In genomic region chr2:66103740-66104436, GRCm38 (mm10) we compare ENCODE assay signal across 27 mouse cellular contexts. TPM values are rescaled to one million over a fixed set of nuclear protein-coding genes. Genes with fewer than 3 reads are reported as not detected.
A peak's percentile ranks its signal among the peaks of the same experiment; 100 is the strongest.
DNase-seq lines count a peak whose midpoint lies in the region; ATAC-seq and TF ChIP-seq lines count a peak whose summit lies in the region.
"Had no signal": no experiment of that assay in that cellular context is flagged by ENCODE, and none has a peak within 500 bp of the region (broad histone marks: within the 10 kb centered on the region; RNA-seq: fewer than 3 reads in every experiment).

No protein-coding gene starts in this region.

- 0 out of 2 replicates have a peak, but pooled peaks have one; percentile 28 for ATAC-seq in hindbrain, embryonic 13.5 days (ENCODE audit: low FRiP score)
- no peak for ATAC-seq in hindbrain, embryonic 14.5 days (ENCODE audit: low FRiP score)
- ATAC-seq in neural tube, embryonic 14.5 days (ENCODE audit: low read depth): peak; percentile 44; the same call in 1 of the 2 replicates
- ATAC-seq in intestine, postnatal 0 days: peak; percentile 56
- ATAC-seq: forebrain, embryonic 15.5 days; hindbrain, embryonic 16.5 days; Patski had no signal

- no peak for DNase-seq in hindbrain, embryonic 14.5 days (ENCODE audit: low spot score)
- no peak for DNase-seq in neural tube, embryonic 10.5 days (ENCODE audit: extremely low spot score, low spot score)
- DNase-seq in testis, postnatal 10 days (ENCODE audit: low spot score): no peak
- DNase-seq in liver: no peak
- DNase-seq: adrenal gland, postnatal 14 days; B cell, adult 2 months; cerebellum, adult 11 months; cerebellum, adult 2 months; cerebellum, postnatal 10 days; gastrocnemius, postnatal 25 days; heart, adult 18-20 months; heart, postnatal 14 days; heart, postnatal 4 days had no signal

- TF ChIP-seq CTCF in intestine, postnatal 0 days (IDR thresholded peaks at IDR 0.05; ENCODE audit: low read depth): no peak

- H3K4me2 ChIP-seq in hindbrain, embryonic 13.5 days: no peak overlapping the region
- no peak overlapping the region for H3K4me2 ChIP-seq in hindbrain, embryonic 14.5 days (replicated peaks)
- no peak overlapping the region for H3K4me2 ChIP-seq in neural tube, embryonic 14.5 days (ENCODE audit: low read depth, low read length)
- peak overlapping the region; percentile 33; the same call in 1 of the 2 replicates for H3K4me2 ChIP-seq in intestine, postnatal 0 days (replicated peaks; ENCODE audit: low read depth)
- H3K4me2 ChIP-seq: embryonic facial prominence, embryonic 13.5 days; forebrain, embryonic 12.5 days; forebrain, embryonic 15.5 days; heart, embryonic 13.5 days had no signal

- WGBS in hindbrain, embryonic 13.5 days: 81% methylated on average over 10 of the region's 10 CpGs
- 79% methylated on average over 10 of the region's 10 CpGs for whole genome bisulfite sequencing in hindbrain, embryonic 14.5 days
- WGBS in neural tube, embryonic 14.5 days: 63% methylated on average over 10 of the region's 10 CpGs
- 21% methylated on average over 10 of the region's 10 CpGs for WGBS in intestine, postnatal 0 days

- H3K4me1 ChIP-seq in hindbrain, embryonic 13.5 days (replicated peaks): peaks cover 6% of the 10 kb centered on the region; the same call in 1 of the 2 replicates
- H3K4me1 ChIP-seq in hindbrain, embryonic 14.5 days (replicated peaks; ENCODE audit: control insufficient read depth, insufficient read depth, low read length): no peaks in the 10 kb centered on the region
- no peaks in the 10 kb centered on the region for H3K4me1 ChIP-seq in neural tube, embryonic 14.5 days (ENCODE audit: control insufficient read depth, insufficient read depth, low read length)
- peaks cover 3% of the 10 kb centered on the region; the same call in 1 of the 2 replicates for H3K4me1 ChIP-seq in intestine, postnatal 0 days (replicated peaks; ENCODE audit: control insufficient read depth, insufficient read depth, low read length)
- H3K4me1 ChIP-seq: embryonic facial prominence, embryonic 10.5 days; forebrain, embryonic 15.5 days; heart, embryonic 13.5 days had no signal

- no peak overlapping the region for H3K9ac ChIP-seq in hindbrain, embryonic 13.5 days
- no peak overlapping the region for H3K9ac ChIP-seq in hindbrain, embryonic 14.5 days
- no peak overlapping the region for H3K9ac ChIP-seq in neural tube, embryonic 14.5 days (replicated peaks; ENCODE audit: low read depth, low read length)
- no peak overlapping the region for H3K9ac ChIP-seq in intestine, postnatal 0 days (ENCODE audit: low read depth, low read length)
- H3K9ac ChIP-seq: embryonic facial prominence, embryonic 13.5 days; forebrain, embryonic 12.5 days; forebrain, embryonic 15.5 days; heart, embryonic 13.5 days had no signal

- H3K4me3 ChIP-seq in hindbrain, embryonic 13.5 days: no peak overlapping the region
- no peak overlapping the region for H3K4me3 ChIP-seq in hindbrain, embryonic 14.5 days (replicated peaks; ENCODE audit: low read length)
- no peak overlapping the region for H3K4me3 ChIP-seq in neural tube, embryonic 14.5 days (ENCODE audit: low read depth, low read length)
- H3K4me3 ChIP-seq in intestine, postnatal 0 days (ENCODE audit: low read depth, low read length): no peak overlapping the region
- H3K4me3 ChIP-seq: embryonic facial prominence, embryonic 10.5 days; embryonic facial prominence, embryonic 13.5 days; erythroblast, embryonic 14.5 days; forebrain, embryonic 12.5 days; forebrain, embryonic 15.5 days; heart, embryonic 10.5 days; heart, embryonic 13.5 days had no signal

- H3K27ac ChIP-seq in hindbrain, embryonic 13.5 days: no peak overlapping the region
- no peak overlapping the region for H3K27ac ChIP-seq in hindbrain, embryonic 14.5 days
- H3K27ac ChIP-seq in neural tube, embryonic 14.5 days (ENCODE audit: low read depth, low read length): no peak overlapping the region
- no peak overlapping the region for H3K27ac ChIP-seq in intestine, postnatal 0 days (ENCODE audit: low read depth, low read length)
- H3K27ac ChIP-seq: embryonic facial prominence, embryonic 10.5 days; embryonic facial prominence, embryonic 13.5 days; forebrain, embryonic 12.5 days; forebrain, embryonic 15.5 days; heart, embryonic 10.5 days; heart, embryonic 13.5 days had no signal

- H3K9me3 ChIP-seq in hindbrain, embryonic 13.5 days: no peaks in the 10 kb centered on the region
- H3K9me3 ChIP-seq in hindbrain, embryonic 14.5 days (ENCODE audit: control insufficient read depth, low read length): no peaks in the 10 kb centered on the region
- no peaks in the 10 kb centered on the region for H3K9me3 ChIP-seq in neural tube, embryonic 14.5 days (ENCODE audit: control insufficient read depth, low read length)
- H3K9me3 ChIP-seq in intestine, postnatal 0 days (ENCODE audit: control insufficient read depth): no peaks in the 10 kb centered on the region
- H3K9me3 ChIP-seq: embryonic facial prominence, embryonic 10.5 days; embryonic facial prominence, embryonic 13.5 days; forebrain, embryonic 12.5 days; forebrain, embryonic 15.5 days; heart, embryonic 10.5 days; heart, embryonic 13.5 days had no signal

- H3K27me3 ChIP-seq in hindbrain, embryonic 13.5 days: no peaks in the 10 kb centered on the region
- H3K27me3 ChIP-seq in hindbrain, embryonic 14.5 days (ENCODE audit: control insufficient read depth, insufficient read depth, low read length): no peaks in the 10 kb centered on the region
- H3K27me3 ChIP-seq in neural tube, embryonic 14.5 days (ENCODE audit: control insufficient read depth, insufficient read depth, low read length): no peaks in the 10 kb centered on the region
- no peaks in the 10 kb centered on the region for H3K27me3 ChIP-seq in intestine, postnatal 0 days (replicated peaks; ENCODE audit: control insufficient read depth, insufficient read depth, low read length)
- H3K27me3 ChIP-seq: CH12.LX; forebrain, embryonic 12.5 days; forebrain, embryonic 15.5 days; heart, embryonic 13.5 days; Patski had no signal

- H3K36me3 ChIP-seq in hindbrain, embryonic 13.5 days: no peaks in the 10 kb centered on the region
- no peaks in the 10 kb centered on the region for H3K36me3 ChIP-seq in hindbrain, embryonic 14.5 days (replicated peaks; ENCODE audit: control insufficient read depth, insufficient read depth)
- H3K36me3 ChIP-seq in neural tube, embryonic 14.5 days (ENCODE audit: control insufficient read depth, insufficient read depth, low read length): no peaks in the 10 kb centered on the region
- no peaks in the 10 kb centered on the region for H3K36me3 ChIP-seq in intestine, postnatal 0 days (ENCODE audit: control insufficient read depth, insufficient read depth)
- H3K36me3 ChIP-seq: embryonic facial prominence, embryonic 10.5 days; embryonic facial prominence, embryonic 13.5 days; forebrain, embryonic 12.5 days; forebrain, embryonic 15.5 days; G1E; heart, embryonic 10.5 days; heart, embryonic 13.5 days had no signal

RNA-seq across cellular contexts. Expression of gene Galnt3, which starts 20.9 kb away (rescaled TPM):
- 0.62 and 1.0 TPM in 2 replicates for polyA plus RNA-seq in hindbrain, embryonic 13.5 days (2015; fragmentation: Nextera tagmentation; extraction: Ambion mirVana)
- polyA plus RNA-seq in hindbrain, embryonic 14.5 days (2014; fragmentation: Nextera tagmentation; extraction: Ambion mirVana): 0.70 and 1.4 TPM in 2 replicates
- 1.2 and 1.3 TPM in 2 replicates for polyA plus RNA-seq in neural tube, embryonic 14.5 days (2014; fragmentation: Nextera tagmentation; extraction: Ambion mirVana)
- 19.9 and 20.7 TPM in 2 replicates for polyA plus RNA-seq in intestine, postnatal 0 days (2015; fragmentation: Nextera tagmentation; extraction: Ambion mirVana)
- polyA plus RNA-seq: erythroblast, embryonic 14.5 days; G1E had no signal
